Mouse (Mus musculus) frontal cortex, postnatal 36 days (tissue): Measurements from ENCODE around the gene Wsb2.
"Not testable (repeated sequence)": the region's sequence is repeated elsewhere in the genome, so short reads cannot be mapped to it uniquely, and the experiment has no call there.

Experiments used
- DNase-seq, 2 experiments: peaks; one replicate each; pipeline ENCODE4 v3.0.0; 2022; ENCODE audit warnings: low spot score in 2 of 2

Wsb2 gene

GRCm38 (mm10) chr5:117357129-117357477 is at the start of gene Wsb2:
Gene Wsb2, plus strand, starts transcription at chr5:117357304.
- peak; percentile 65 to 68 for DNase-seq

DNA sequence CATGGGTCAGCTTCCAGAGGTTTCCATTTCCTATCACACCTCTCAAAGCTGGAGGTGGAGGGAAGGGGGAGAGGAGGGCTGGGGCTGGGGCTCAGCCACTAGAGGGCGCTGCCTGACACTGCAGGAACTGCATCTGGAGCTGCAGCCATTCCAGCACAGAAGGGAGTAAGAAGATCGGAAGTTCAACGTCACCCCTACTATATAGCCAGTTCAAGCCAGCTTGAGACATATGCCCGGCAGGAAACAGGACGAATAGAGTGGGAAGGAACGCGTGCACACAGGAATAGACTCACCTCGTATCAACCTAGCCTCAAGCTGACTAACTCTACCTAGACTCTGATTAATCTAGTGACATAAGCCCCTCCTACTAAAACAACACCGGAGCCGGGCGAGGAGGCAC is 49.4 kb upstream of the Wsb2 start:
- peak; percentile 44 to 52 for DNase-seq

DNA sequence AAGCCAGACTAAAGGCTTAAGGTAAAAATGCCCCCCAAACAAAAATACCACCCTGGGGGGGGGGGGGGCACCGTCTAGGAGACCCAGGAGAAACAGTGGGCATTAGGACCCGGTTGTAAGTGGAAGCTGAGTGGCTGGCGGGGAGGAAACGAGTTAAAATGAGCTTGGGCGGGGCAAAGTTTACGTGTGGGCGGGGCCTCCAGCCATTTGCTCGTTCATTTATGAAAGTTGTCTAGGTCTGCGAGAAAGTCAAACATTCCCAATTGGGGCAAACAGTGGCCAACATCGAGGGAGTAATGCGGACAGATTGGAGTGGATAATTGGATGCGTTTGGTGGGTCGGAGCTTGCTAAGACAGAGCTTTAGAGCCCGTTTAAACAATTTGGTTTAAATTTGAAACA is 43.7 kb upstream of the Wsb2 start:
- no peak for DNase-seq

DNA sequence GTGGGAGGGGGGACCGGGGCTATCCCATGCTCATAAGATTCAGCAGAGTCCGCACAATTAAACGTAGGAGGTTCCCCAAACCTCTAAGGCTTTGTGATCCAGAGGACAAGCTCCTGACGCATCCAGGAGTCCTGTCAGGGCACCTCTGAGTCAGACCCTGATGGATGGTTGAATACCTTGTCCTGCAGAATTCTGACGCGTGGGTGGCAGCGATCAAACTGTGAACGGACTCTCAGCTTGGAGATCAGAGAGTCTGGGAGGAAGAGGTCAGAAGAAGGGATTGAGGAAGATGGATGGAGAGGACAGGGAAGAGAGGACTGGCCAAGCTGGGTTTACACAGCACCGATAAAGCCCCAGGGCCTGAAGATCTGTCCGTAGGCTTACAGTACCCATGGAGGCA is 43.2 kb upstream of the Wsb2 start:
- no peak for DNase-seq

DNA sequence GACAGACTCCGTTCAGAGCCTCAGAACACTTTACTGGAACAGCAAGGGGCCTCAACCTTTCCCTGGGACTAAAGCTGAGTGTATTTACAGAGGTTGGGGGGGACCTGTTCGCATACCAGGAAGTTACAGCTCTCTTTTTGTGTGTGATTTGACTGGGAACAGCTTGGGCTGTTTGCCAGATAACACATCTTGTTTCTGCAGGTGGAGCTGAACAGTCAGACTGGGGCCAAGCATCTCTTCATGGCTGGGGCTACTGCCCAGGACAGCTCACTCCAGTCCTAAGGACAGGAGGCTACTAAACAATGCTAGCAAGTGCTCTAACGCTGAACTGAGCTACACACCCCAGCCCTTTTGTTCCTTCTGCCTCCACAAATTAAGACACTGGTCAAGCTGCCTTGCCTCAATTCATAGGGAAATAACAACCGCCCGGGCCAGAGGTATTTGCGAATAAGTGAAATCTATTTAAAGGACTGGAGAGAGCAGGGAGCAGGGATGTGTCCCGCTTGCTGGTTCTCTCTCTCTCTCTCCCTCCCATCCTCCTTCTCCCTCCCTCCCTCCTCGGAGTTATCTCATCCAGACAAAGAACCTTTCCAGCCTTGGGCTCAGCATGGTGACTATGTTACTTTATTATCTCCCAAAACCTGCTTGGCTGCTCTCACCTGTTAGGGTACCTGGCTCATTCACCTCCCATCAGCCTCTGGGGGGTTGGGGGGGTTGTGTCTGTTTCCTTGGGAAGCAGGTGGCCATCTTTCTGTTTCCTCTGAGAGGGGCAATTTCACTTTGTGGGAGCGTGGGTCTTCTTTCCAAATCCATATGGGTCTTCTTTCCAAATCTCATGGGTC is 42.3 kb upstream of the Wsb2 start:
- DNase-seq, result no peak

DNA sequence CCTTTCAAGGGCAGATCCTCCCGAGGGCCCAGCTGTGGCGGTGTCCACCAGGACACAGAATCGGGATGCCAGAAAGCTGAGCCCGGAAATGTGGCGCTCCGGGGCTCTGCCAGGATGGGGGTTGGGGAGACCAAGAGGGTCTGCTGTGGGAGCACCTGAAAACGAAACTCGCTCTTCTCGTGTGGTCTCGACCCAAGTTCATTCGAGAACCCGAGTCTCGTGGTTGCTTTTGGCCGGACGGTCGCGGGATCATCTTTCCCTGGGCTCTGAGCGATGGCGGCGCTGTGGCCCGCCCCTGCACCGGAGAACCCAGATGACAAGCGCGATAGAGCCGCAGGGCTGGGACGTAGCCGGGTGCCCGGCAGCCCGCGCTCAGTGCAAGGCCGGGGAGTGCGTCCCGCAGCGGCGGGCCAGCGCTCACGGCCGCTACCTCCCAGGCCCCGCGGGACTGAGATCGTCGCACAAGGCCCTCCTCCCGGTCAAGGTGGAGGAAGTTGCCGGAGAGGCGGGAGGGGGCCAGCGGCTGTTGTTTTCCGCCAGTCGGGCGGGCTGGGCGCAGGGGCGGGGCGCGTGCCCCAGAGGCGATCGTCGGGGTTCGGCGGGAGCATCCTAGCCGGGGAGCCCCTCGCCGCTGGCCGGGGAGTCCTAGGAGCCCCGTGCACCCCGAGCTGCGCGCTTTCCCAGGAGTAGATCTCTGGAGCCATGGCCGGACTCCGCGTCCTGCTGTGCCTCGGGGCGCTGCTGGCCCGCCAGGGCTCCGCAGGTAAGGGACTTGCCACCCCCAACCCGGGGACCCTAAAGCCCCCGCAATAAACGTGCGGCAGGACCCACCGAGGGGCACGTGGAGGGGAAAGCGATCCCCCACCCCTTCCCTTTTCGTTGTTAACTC is 38.1 kb upstream of the Wsb2 start, which contains the start of gene Vsig10:
Gene Vsig10, plus strand, starts transcription at position 343 of the 889 bp plus-strand sequence.
- peak; percentile 32 to 38 for DNase-seq

DNA sequence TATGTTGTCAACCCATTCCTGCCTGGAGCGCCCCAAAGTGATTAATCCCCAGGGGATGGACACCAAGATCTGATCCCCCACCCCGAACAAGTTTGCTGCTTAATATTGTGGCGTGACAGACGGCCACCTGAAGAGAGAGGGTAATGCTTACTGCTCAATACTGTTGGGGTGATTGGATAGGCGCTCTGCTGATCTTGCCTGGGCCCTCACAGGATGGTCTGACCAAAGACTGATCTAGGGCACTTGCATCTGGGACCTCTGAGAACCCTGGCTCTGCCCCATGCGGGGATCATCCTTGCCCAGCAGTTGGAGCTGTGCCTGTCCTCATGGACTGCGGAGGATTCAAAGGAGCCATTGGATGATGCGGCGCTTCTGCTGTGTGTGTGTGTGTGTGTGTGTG is 33.4 kb upstream of the Wsb2 start:
- no peak for DNase-seq

DNA sequence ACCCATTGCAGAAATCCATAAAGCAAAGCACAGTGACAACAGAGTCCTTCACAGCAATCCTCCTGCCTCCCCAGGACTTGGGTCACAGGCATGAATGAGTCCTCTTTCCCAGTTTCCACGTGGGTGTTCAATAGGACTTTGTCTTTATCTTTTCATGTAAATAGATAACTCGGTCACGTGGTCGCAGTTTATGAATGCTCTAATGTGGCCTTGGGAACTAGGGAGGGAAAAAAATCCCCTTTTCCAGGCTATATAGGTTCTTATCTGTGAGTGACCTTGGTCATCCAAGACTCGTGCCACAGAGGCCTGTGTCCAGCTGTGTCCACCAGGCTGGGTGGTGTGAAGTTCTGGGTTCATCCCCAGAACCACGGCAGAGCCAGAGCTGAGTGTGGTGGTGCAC is 30.7 kb upstream of the Wsb2 start:
- no peak for DNase-seq

DNA sequence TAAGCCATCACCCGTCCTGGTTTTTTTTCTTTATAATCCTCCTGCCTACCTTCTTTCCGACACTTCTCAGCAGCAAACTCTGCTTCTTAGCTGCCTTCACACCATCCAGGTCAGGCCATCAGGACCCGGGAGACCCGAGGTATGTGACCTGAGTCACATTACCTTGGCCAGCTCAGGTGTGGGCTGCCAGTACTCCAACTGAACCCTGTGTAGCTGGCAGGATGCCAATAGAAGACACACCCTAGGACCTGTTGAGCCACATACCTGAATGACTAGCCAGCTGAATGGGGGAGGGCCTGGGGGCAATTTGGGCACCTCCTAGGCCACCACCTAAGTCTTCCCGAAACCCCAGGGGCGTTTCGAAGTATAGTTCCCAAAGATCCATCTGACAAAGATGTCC is 26.6 kb upstream of the Wsb2 start:
- DNase-seq, result no peak

DNA sequence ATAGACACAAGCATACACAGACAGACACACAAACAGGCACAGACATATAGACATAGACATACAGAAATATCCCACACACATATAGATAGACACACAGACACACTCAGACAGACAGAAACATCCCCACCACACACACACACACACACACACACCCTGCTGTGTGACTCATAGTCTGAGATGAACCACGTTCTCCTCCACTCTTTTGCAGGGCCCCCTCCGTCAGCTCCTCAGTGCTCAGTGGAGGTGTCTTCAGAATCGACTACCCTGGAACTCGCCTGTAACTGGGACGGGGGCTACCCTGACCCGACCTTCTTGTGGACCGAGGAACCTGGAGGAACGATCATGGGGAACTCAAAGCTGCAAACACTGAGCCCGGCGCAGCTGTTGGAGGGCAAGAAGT is 19.1 kb upstream of the Wsb2 start:
- no peak for DNase-seq

GRCm38 (mm10) chr5:117338503-117338902 is 18.6 kb upstream of the Wsb2 start:
- DNase-seq, result no peak

DNA sequence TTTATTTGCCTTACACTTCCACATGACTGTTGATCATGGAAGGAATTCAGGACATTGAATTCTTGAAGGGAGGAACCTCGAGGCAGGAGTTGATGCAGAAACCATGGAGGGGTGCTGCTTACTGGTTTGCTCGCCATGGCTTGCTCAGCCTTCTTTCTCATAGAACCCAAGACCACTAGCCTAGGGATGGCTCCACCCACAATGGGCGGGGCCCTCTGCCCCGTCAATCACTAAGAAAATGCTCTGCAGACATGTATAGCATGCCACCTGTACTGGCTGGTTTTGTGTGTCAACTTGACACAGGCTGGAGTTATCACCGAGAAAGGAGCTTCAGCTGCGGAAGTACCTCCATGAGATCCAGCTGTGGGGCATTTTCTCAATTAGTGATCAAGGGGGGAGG is 17.0 kb upstream of the Wsb2 start:
- no peak for DNase-seq

- no peak for DNase-seq
Measured at GRCm38 (mm10) chr5:117341896-117342295, 15.2 kb upstream of the Wsb2 start.

GRCm38 (mm10) chr5:117344496-117344895 is 12.6 kb upstream of the Wsb2 start:
- DNase-seq, result not testable (repeated sequence)

DNA sequence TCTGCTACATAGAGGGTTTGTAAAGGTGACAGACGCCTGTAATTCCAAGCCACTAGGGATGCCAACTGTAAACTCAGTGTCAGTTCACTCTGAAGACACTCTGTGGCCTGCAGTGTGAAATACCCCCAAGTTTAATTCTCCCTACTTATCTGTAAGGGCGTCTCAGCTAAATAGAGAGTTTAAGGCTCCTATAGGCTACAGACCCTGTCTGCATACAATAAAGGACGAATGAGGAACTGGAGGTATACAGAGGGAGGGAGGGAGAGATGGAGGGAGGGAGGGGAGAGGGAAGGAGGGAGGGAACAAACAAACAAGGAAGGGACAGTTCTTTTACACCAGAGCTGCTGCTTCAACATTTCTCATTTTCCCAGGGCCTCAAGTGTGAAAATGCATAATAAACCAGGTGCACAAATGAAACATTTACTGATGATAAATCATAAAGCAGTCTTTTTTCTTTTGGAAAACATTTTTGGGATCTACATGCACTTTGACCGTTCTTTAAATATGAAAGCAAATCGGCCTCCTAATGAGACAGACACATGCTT is 11.6 kb upstream of the Wsb2 start:
- DNase-seq, result no peak

DNA sequence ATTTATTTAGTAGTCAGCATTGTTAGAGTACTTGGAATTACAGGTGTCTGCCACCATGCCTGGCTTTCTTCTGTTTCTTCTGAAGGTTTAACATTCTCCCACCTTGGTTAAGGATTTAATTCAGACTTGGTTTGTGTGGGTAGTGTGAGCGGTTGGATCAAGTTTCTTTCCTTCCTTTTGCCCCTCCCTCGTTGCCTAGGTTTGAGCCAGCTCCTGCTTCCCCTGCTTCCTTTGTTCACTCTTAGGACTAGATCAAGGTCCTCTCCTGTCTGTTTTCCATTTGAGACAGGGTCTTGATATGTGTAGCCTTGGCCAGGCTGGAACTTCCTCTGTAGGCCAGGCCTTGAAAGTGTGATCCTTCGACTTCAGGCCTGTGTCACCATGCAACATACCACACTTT is 10.8 kb upstream of the Wsb2 start:
- DNase-seq, result no peak

DNA sequence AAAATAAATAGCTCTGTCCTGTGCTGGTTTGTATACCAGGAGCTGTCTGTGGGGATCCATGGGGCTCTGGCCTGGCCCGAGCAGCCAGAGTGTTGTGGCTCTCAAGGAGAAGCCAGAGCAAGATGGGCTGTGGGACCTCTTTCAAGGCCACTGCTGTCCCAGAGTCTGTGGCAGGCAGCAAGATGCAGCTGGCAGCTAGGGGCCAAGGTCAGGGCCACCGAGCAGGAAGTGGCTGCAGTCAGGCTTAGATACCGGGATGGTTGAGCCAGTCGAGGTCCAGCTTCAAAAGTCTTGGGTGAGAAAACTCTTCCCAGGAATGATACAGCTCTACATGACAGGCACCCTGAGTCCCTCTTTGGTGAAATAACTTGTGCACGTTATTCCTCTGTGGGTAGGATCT is 10.1 kb upstream of the Wsb2 start:
- no peak for DNase-seq

DNA sequence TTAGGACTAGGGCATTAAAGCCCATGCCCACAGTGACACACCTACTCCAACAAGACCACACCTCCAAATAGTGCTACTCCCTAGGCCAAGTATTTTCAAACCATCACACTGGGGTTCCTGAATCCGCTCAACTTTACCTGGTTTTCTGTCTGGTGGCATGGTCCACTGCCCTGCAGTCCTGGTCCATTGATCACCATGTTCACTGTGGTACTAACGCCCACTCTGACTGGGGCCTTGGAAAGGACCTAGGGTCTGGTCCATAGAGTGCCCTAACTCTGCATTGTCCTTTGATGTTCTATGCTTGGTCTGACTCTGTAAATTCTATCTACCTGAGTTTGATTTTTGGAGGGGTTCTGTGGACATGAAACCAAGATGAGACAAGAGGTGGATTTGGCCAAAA is 9.3 kb upstream of the Wsb2 start:
- no peak for DNase-seq

- DNase-seq, result peak; percentile 28 to 40
Measured at GRCm38 (mm10) chr5:117348279-117348678, 8.8 kb upstream of the Wsb2 start.

- DNase-seq, result no peak
Measured at GRCm38 (mm10) chr5:117354121-117354520, 3.0 kb upstream of the Wsb2 start.

DNA sequence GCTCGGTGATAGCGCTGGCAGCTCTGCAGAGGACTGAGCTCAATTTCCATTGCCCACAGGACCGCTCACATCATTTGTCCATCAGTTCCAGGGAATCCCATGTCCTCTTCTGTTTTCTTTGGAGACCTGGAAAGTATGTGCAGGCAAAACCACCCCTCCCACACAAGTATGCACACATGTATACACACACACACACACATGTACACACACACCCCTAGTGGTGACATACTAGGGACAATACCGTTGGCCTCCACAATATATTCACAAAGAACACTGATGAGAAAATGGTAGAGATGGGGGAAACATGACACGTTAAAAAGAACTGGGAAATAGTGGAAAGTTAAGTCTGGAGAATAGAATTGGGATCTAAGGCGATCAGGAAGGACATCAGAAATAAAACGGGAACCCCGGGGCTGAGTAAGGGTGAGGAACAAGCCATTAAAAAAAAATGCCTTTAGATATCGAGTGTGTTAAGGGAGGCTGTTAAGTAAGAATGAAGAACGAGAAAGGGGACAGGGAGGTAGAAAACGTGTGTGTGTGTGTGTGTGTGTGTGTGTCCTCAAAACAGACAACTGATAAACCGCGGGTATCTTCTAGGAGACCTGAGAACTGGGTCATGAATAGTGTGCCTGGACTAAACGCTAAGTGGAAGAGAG is 1.3 kb upstream of the Wsb2 start:
- DNase-seq, result no peak
